Mouse (Mus musculus) embryo, embryonic 10 days (tissue): Measurements from ENCODE around the gene Wdr83os.
"Not testable (repeated sequence)": the region's sequence is repeated elsewhere in the genome, so short reads cannot be mapped to it uniquely, and the experiment has no call there.

Experiments used
- DNase-seq: peaks from one replicate; pipeline ENCODE4 v3.0.0-alpha.2; 2015; ENCODE audit warnings: low spot score

Gene Wdr83os

DNA sequence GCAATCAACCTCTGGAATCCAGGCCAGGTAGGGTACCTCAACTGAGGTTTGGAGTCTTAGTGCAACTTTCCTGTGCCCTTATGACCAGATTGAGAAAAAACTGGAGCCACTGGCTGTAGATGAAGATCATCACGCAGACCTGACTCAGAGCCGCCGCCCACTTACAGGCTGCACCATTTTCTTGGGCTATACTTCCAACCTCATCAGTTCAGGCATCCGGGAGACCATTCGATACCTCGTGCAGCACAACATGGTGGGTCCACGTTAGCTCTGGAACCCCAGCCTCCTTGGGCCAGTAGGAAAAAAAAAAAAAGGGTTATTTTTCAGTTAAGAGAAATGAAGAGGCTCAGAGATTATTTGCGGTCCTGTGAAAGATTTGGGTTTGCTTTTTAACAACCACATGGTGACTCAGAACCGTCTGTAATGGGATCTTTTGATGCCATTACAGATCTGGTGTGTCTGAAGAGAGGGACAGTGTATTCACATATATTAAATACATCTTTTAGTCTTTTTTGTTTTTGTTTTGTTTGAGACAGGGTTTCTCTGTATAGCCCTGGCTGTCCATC, 8.1 kb upstream of the Wdr83os start:
- no peak for DNase-seq

DNA sequence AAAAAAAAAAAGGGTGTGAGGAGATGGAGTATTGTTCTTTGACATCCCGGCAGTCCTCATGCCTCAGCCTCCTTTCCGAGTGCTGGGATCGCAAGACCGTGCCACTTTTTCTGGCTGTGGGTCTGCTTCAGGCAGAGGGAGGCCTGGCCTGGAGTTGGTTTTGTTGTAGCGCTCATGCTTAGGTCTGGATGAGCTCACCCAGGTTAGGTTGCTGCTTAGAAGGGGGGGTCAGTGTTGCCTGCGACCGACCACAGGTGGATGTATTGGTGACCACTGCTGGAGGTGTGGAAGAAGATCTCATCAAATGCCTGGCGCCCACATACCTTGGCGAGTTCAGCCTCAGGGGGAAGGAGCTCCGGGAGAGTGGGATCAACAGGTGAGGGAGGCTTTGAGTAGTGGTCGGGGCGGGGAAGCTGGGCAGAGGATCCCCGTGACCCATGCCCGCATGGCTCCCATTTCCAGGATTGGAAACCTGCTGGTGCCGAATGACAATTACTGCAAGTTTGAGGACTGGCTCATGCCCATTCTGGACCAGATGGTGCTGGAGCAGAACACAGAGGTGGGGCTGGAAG, 7.4 kb upstream of the Wdr83os start:
- no peak for DNase-seq

DNA sequence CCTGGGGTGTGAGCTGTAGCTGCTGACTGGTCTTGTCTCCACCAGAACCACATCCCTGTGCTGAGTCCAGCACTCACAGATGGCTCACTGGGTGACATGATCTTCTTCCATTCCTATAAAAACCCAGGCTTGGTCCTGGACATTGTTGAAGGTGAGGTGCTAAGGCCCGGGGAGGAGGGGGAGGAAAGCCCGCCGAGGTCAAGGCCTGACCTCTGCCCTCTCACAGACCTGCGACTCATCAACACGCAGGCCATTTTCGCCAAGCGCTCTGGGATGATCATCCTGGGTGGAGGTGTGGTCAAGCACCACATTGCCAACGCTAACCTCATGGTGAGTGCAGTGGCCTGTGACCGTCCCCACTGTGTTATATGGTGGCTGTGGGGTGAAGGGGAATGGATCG, 6.4 kb upstream of the Wdr83os start:
- no peak for DNase-seq

DNA sequence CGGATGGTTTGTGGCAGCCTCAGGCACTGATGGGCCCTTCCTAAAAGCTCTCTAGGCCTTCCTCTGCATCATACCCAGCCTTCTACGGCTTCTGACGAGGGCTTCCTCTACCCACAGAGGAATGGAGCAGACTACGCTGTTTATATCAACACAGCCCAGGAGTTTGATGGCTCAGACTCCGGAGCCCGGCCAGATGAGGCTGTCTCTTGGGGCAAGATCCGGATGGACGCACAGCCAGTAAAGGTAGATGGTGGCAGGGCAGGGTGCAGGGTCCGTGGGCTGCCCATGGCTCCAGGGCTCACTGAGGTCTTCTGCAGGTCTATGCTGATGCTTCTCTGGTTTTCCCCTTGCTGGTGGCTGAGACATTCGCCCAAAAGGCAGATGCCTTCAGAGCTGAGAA, 5.9 kb upstream of the Wdr83os start:
- no peak for DNase-seq

DNA sequence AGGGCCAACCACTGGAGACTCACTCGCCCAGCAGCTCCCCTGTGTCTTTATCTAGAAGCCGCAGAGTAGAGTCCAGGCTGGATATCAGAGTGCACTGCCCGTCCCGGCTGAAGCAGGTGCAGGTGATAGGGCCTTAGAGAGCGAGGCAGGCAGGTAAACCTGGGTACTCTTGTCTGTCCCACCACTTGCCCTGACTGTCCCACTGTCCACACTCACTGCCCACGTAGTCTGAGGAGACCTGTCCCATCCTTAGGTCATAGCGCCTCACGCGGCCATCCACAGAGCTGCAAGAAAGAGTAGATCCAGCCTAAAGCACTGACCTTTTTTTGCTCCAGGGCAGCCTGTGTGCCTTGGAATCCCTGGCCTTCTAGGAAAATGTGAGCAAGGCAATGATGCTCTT, 4.5 kb upstream of the Wdr83os start:
- peak; percentile 64 for DNase-seq

DNA sequence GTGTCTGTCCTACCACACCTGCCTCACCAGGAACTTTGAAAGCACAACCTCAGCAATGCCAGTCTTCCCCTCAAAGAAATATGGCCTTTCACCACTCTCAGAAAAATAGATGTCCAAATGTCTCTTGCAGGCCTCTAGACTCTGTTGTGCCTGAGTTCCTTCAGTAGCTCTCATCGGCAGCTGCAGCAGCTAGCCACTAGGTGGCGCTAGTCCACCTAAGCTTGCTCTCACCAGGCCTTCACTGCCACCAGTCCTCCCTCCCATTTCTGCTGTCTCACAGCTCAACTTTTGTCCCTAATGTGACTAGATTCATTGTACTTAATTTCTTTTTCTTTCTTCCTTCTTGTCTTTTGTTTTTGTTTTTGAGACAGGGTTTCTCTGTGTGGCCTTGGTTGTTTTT, 3.5 kb upstream of the Wdr83os start:
- DNase-seq = peak; percentile 94

DNA sequence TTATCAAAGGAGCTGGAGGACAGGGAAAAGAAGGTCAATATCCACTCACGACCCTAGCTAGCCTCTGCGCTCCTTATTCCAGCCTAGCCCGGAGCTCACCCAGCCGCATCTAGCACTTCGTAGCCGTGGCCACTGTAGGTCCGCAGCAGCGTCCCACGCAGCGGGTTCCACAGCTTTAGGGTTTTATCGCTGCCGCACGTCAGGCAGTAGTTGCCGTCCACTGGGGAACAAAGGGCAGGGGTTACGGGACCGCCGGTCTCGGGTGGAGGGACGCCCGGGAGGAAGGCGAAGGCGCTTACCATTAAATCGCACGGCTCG, 367 bp upstream of the Wdr83os start:
- peak; percentile 22 for DNase-seq

DNA sequence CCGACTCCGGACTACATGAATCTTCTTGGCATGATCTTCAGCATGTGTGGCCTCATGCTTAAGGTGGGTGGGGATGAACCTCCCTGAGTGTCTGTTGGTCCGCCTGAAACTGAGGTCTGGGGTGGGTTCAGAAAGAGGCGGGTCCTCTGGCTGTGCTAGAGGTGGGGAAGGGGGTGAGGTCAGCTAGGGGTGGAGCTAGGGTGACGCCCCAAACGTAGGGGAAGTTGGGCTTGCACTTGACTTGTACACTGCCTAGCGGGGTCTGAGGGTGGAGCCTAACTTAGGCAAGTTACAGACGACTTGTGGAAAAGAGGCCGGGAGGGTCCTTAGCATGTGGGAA, 646 bp downstream of the Wdr83os start, which contains the start of gene Wdr83:
TSS of gene Wdr83 (minus strand) at position 91 of the 340 bp plus-strand sequence.
- DNase-seq = peak; percentile 79

DNA sequence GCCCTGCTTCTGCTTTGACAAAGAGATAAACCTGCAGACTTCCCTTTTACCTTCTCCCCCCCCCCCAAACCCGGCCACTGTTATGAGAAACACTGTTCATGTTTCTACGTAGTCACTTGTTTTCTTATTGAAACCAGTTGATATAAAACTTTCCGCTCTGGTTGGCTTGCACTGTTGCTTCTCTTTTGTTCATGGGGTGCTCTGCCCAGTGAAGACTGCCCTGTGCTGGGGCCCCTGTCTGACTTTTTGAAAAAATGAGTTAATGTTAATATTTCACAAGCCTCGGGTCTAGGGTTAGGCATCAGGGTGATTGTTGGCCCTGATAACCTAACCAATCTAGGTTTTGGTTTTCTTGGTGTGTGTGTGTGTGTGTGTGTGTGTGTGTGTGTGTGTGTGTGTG, 1.6 kb downstream of the Wdr83os start:
- not testable (repeated sequence) for DNase-seq

DNA sequence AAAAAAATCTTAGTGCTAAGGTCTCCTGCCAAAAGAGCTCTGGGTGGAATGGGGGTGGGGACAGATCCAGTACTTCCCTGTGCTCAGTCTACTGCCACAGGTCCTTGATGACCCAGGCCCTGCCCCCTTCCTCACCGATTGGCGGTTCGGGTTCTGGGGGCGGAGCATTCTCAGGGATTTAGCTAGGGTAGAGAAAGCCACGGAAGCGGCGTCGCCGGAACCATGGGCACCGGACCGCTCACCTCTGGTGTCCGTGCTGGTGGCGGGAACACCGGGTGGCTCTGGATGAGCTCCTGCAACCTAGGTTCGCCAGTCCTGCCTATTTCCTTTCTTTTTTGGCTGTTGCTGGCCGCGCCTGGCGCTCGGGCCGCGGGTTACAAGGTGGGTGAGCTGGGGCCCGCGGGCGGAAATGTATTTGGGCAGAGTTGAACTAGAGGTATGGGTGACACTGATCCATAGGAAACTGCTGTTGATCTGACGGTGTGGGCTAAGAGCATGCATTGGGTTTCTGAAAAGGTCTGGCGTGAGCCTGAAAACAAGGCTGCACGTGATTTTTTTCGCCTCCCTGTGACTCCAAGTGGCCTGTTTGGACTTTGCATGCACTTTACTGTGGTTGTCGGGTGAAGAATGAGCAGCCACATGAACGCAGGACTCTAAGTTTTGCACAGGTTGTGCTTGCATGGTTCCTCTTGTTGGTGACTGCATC, 2.7 kb downstream of the Wdr83os start, which contains the start of gene Man2b1:
TSS of gene Man2b1 (plus strand) at position 163 of the 706 bp plus-strand sequence.
- peak; percentile 85 for DNase-seq

DNA sequence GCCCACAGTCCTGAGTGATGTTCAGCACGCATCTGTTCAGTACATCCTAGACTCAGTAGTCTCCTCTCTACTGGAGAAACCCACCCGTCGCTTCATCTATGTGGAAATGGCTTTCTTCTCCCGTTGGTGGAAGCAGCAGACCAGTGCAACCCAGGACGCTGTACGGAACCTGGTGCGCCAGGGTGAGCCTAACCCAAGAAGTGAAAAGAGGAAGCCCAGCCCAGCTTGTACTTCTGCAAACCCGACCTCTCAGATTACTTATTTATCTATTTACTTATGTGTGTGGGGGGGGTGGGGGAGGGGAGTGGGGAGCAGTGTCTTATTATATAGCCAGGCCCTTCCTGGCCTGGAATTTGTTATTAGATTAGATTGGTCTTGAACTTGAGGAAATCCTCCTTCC, 4.1 kb downstream of the Wdr83os start:
- no peak for DNase-seq

DNA sequence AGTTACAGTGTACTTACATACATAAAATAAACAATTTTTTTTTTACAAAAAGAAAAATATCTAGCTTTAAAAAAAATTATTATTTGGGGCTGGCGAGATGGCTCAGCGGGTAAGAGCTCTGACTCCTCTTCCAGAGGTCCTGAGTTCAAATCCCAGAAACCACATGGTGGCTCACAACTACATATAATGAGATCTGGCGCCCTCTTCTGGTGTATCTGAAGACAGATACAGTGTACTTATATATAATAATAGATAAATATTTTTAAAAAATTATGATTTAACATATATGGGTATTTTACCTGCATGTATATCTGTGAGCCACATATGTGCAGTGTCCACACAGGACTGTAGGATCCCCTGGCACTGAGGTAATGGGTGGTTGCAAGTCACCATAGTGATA, 5.7 kb downstream of the Wdr83os start:
- no peak for DNase-seq

DNA sequence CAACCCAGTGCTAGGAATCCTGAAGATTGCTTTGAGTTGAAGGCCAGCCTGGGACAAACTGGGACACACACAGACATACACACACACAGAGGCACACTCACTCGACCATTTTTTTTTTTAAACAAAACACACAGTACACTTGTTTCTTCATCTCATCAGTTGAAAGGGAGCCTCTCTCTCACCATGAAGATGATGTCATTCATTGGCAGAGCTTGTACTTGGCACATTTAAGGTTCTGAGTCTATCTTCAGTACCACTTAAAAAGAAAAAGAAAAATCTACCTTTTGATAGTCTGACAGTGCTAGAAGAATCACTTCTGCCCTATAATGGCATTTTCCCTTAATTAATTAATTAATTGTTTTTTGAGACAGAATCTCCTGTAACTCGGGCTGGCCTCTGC, 8.2 kb downstream of the Wdr83os start:
- no peak for DNase-seq

DNA sequence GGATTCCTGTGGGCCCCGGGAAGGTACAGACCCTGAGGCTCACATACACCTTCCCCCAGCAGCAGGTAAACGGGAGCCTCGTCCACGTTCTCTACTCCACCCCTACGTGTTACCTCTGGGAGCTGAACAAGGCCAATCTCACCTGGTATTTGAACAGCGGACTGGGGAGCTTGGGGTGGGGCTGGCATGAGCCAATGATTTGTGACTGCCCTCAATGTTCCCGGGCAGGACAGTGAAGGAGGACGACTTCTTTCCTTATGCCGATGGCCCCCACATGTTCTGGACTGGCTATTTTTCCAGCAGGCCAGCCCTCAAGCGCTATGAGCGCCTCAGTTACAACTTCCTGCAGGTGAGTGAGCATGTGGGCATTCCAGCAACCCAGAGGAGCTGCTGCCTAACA, 10.3 kb downstream of the Wdr83os start:
- DNase-seq = no peak

DNA sequence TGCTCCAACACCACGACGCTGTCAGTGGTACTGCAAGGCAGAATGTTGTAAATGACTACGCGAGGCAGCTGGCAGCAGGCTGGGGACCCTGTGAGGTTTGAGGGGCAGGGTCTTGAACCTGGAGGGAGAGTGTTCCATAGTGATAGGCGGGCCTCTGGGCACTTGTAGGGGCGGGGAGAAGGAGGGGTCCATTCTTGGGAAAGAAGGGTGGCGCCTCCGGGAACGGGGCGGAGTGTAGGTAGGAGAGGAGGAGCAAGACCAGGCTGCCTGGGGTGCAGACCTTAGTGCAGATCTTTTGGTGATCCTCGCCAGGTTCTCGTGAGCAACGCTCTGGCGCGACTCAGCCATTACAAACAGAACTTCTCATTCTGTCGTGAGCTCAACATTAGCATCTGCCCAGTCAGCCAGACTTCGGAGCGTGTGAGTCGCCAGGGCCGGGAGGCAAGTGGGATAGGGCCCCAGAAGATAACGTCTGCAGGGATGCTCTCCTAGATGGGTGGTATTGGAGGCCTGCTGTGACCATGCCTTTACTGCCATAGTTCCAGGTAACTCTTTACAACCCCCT, 11.1 kb downstream of the Wdr83os start:
- DNase-seq = no peak

DNA sequence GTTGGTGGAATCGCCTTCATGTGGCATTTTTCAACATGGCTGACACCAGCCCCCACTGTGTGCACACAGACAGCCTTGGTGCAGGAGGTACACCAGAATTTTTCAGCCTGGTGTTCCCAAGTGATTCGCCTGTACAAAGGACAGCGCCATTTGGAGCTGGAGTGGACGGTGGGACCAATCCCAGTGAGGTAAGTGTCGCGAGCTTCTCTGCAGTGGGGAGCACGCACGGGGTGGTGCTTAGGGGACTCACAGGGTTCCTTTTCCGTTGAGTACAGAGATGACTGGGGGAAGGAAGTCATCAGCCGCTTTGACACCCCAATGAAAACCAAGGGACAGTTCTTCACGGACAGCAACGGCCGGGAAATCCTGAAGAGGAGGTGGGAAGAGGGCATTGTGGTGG, 14.5 kb downstream of the Wdr83os start:
- no peak for DNase-seq

DNA sequence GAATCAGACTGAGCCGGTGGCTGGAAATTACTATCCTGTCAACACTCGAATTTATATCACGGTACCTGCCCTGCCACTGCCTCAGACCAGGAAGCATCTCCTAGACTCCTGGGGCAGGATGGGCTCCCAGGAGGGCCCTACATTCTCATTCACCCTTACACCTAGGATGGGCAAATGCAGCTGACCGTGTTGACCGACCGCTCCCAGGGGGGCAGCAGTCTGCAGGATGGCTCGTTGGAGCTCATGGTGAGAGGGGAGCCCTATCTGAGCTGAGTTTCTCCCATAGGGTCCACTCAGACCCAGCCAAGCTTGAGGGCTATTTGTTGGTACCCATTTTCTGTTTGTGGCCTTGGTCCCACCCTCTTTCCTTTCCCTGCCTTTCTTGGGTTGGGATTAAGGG, 15.0 kb downstream of the Wdr83os start:
- no peak for DNase-seq

DNA sequence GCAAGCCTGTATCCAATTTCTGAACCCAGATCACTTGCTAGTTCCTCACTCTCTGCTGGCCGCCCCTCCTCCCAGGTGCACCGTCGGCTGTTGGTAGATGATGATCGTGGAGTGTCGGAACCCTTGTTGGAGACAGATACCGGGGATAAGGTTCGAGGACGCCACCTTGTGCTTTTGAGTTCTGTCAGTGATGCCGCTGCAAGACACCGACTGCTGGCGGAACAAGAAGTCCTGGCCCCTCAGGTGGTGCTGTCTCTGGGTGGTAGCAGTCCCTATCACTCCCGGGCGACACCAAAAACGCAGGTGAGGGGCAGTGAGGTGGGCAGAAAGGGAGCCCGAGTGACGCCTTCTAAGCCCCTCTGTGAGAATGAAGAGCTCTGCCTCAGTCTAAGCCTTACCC, 15.7 kb downstream of the Wdr83os start:
- no peak for DNase-seq

DNA sequence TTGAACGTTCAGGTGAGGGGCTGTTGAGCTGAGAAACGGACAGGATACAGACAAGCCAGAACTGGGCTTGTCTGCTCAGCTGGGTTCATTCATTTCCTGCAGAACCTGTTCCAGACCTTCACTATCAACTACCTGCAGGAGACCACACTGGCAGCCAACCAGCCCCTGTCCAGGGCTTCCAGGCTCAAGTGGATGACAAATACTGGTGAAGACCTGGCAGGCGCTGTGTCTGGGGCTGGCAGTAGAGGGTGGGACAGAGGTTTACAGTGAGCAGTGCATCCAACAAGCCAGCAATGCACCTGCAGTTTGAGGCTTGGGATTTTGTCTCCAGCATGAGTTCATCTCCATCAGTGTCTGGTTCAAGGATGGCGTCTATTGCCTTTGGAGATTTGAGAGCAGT, 16.3 kb downstream of the Wdr83os start:
- DNase-seq = no peak

DNA sequence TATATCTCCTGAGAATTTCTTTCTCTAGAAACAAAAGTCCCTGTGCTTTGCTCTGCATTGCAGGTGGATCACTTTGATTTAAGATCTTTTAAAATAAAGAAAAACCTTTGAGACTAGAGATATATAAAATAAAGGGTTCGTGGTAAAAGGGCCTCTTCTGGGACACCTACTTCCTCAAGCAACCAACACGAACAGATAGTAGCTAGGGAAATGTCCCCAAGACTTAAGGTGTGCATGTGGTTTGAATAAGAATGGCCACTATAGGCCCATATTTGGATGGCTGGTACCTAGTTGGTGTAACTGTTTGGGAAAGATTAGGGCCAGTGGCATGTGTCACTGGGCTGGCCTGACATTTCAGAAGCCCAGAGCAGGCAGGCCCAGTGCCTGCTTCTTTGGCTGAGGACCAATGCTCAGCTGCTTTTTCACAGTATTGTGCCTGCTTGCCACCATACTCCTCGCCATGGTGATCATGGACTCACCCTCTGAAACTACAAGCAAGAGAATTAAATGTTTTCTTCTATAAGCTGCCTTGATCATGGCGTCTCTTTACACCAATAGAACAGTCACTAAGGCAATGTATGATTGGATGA, 19.6 kb downstream of the Wdr83os start:
- DNase-seq = no peak

DNA sequence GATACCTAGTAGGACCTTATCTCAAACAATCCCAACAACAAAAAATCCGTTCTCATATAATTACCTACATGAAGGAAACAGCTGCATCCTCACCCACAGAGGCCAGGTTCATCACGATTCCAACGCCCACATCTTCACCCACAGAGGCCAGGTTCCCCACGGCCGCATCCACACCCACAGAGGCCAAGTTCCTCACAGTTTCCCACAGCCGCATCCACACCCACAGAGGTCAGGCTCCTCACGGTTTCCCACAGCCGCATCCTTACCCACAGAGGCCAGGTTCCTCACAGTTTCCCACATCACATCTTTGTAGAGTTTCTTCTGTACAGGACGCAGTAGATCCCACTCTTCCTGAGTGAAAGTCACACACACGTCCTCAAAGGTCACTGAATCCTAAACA, 32.7 kb downstream of the Wdr83os start:
- DNase-seq = no peak

DNA sequence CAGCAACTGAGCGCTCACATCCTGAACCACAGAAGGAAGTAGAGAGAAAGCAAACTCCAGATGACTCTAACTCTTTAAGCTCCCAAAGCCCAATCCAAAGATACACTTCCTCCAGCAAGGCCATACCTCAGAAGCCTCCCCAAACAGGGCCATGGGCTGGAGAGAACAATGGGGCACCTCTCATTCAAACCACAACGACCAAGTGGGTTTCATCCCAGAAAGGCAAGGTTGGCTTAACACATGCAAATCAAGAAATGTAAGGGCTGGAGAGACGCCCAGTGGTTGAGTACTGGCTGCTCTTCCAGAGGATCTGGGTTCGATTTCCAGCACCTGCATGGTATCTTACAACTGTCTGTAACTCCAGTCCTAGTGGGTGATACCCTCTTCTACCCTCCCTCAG, 35.0 kb downstream of the Wdr83os start:
- no peak for DNase-seq

DNA sequence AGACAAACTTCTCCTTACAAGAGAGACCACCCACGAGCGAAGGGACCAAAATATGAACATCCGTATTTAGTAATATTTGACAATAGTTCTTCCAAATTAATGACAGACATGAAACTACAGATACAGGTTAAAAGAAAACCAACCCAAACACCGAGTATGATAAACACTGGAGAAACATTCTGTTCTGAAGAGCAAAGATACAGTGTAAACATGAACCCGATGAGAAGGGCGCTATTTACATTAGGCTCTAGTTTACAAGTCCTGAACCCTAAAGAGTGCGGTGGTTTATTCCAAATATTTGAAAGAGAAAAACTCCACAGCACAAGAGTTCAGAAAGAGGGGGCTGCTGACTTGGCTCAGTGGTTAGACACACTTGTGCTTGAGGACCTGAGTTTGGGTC, 36.4 kb downstream of the Wdr83os start:
- DNase-seq = no peak
